Mouse (Mus musculus): ENCODE data around the gene Mmp9. TPM values are rescaled to one million over a fixed set of nuclear protein-coding genes. Genes with fewer than 3 reads are reported as not detected.
A peak's percentile ranks its signal among the peaks of the same experiment; 100 is the strongest.

Mmp9 gene
- polyA plus RNA-seq, 1 experiment = 1.8 TPM

GRCm38 (mm10) chr2:164986371-164987027 lies 45.9 kb downstream of the Mmp9 start:
- no peak; the same call in 1 of the 2 replicates for TF ChIP-seq CTCF (conservative IDR thresholded peaks at IDR 0.05; ENCODE audit: insufficient read depth, insufficient read length, low read depth, low read length)
- no peak for TF ChIP-seq POLR2A (IDR thresholded peaks at IDR 0.05; ENCODE audit: low read depth, low read length)
- 68% methylated on average over 14 of the region's 14 CpGs for WGBS
- H3K4me3 ChIP-seq (ENCODE audit: insufficient read depth, low read depth, low read length) = no peak overlapping the region
- no peaks in the 10 kb centered on the region for H3K27me3 ChIP-seq (replicated peaks; ENCODE audit: control insufficient read depth, insufficient read depth, low read length)
- DNase-seq = no peak
- H3K4me1 ChIP-seq (ENCODE audit: control insufficient read depth, insufficient read depth, low read length) = no peaks in the 10 kb centered on the region
- H3K36me3 ChIP-seq (ENCODE audit: control insufficient read depth, insufficient read depth, low read length) = no peaks in the 10 kb centered on the region
- no peak overlapping the region for H3K27ac ChIP-seq (ENCODE audit: insufficient read depth, low read depth, low read length)

- peak overlapping the region; percentile 19; the same call in 1 of the 2 replicates for H3K4me3 ChIP-seq (ENCODE audit: insufficient read depth, low read depth, low read length)
- WGBS = 58% methylated on average over 13 of the region's 13 CpGs
- TF ChIP-seq CTCF (conservative IDR thresholded peaks at IDR 0.05; ENCODE audit: insufficient read depth, insufficient read length, low read depth, low read length) (no peak), POLR2A (IDR thresholded peaks at IDR 0.05; ENCODE audit: low read depth, low read length) (no peak)
Measured at GRCm38 (mm10) chr2:164988777-164989176, 48.2 kb downstream of the Mmp9 start.

GRCm38 (mm10) chr2:164991111-164991510 lies 50.5 kb downstream of the Mmp9 start:
- Histone ChIP-seq H3K36me3 (ENCODE audit: control insufficient read depth, insufficient read depth, low read length) (no peaks in the 10 kb centered on the region), H3K4me3 (ENCODE audit: insufficient read depth, low read depth, low read length) (no peak overlapping the region), H3K27ac (ENCODE audit: insufficient read depth, low read depth, low read length) (no peak overlapping the region), H3K4me1 (ENCODE audit: control insufficient read depth, insufficient read depth, low read length) (no peaks in the 10 kb centered on the region), H3K27me3 (replicated peaks; ENCODE audit: control insufficient read depth, insufficient read depth, low read length) (no peaks in the 10 kb centered on the region)
- no peak for TF ChIP-seq CTCF (conservative IDR thresholded peaks at IDR 0.05; ENCODE audit: insufficient read depth, insufficient read length, low read depth, low read length)
- no peak for TF ChIP-seq POLR2A (IDR thresholded peaks at IDR 0.05; ENCODE audit: low read depth, low read length)
- WGBS = 70% methylated on average over 3 of the region's 3 CpGs
- DNase-seq = no peak

More at GRCm38 (mm10) chr2:164988777-164989176, 48.2 kb downstream of the Mmp9 start:
- Histone ChIP-seq H3K27ac (ENCODE audit: insufficient read depth, low read depth, low read length) (no peak overlapping the region), H3K27me3 (replicated peaks; ENCODE audit: control insufficient read depth, insufficient read depth, low read length) (no peaks in the 10 kb centered on the region), H3K4me1 (ENCODE audit: control insufficient read depth, insufficient read depth, low read length) (no peaks in the 10 kb centered on the region), H3K36me3 (ENCODE audit: control insufficient read depth, insufficient read depth, low read length) (no peaks in the 10 kb centered on the region)
- peak; percentile 45 for DNase-seq

GRCm38 (mm10) chr2:164991808-164992207 lies 51.2 kb downstream of the Mmp9 start:
- TF ChIP-seq CTCF (conservative IDR thresholded peaks at IDR 0.05; ENCODE audit: insufficient read depth, insufficient read length, low read depth, low read length) = no peak
- TF ChIP-seq POLR2A (IDR thresholded peaks at IDR 0.05; ENCODE audit: low read depth, low read length) = no peak
- Histone ChIP-seq H3K27me3 (replicated peaks; ENCODE audit: control insufficient read depth, insufficient read depth, low read length) (no peaks in the 10 kb centered on the region), H3K36me3 (ENCODE audit: control insufficient read depth, insufficient read depth, low read length) (no peaks in the 10 kb centered on the region), H3K4me3 (ENCODE audit: insufficient read depth, low read depth, low read length) (no peak overlapping the region), H3K27ac (ENCODE audit: insufficient read depth, low read depth, low read length) (no peak overlapping the region), H3K4me1 (ENCODE audit: control insufficient read depth, insufficient read depth, low read length) (no peaks in the 10 kb centered on the region)
- DNase-seq = peak; percentile 37
- 26% methylated on average over 10 of the region's 10 CpGs for WGBS

- no peaks in the 10 kb centered on the region for H3K27me3 ChIP-seq (replicated peaks; ENCODE audit: control insufficient read depth, insufficient read depth, low read length)
- no peak for TF ChIP-seq CTCF (conservative IDR thresholded peaks at IDR 0.05; ENCODE audit: insufficient read depth, insufficient read length, low read depth, low read length)
- TF ChIP-seq POLR2A (IDR thresholded peaks at IDR 0.05; ENCODE audit: low read depth, low read length) = no peak
- 89% methylated on average over 11 of the region's 11 CpGs for WGBS
Measured at GRCm38 (mm10) chr2:164994156-164994555, 53.6 kb downstream of the Mmp9 start.

GRCm38 (mm10) chr2:164994659-164995428 lies 54.3 kb downstream of the Mmp9 start:
- TF ChIP-seq POLR2A (IDR thresholded peaks at IDR 0.05; ENCODE audit: low read depth, low read length) (no peak), CTCF (conservative IDR thresholded peaks at IDR 0.05; ENCODE audit: insufficient read depth, insufficient read length, low read depth, low read length) (no peak)
- Histone ChIP-seq H3K4me1 (ENCODE audit: control insufficient read depth, insufficient read depth, low read length) (peaks cover 4% of the 10 kb centered on the region; the same call in 1 of the 2 replicates), H3K4me3 (ENCODE audit: insufficient read depth, low read depth, low read length) (no peak overlapping the region), H3K27ac (ENCODE audit: insufficient read depth, low read depth, low read length) (no peak overlapping the region), H3K36me3 (ENCODE audit: control insufficient read depth, insufficient read depth, low read length) (no peaks in the 10 kb centered on the region), H3K27me3 (replicated peaks; ENCODE audit: control insufficient read depth, insufficient read depth, low read length) (no peaks in the 10 kb centered on the region)
- no peak for DNase-seq
- WGBS = 57% methylated on average over 21 of the region's 21 CpGs

More at GRCm38 (mm10) chr2:164994156-164994555, 53.6 kb downstream of the Mmp9 start:
- no peak for DNase-seq
- no peak overlapping the region for H3K4me3 ChIP-seq (ENCODE audit: insufficient read depth, low read depth, low read length)
- no peak overlapping the region for H3K27ac ChIP-seq (ENCODE audit: insufficient read depth, low read depth, low read length)
- H3K36me3 ChIP-seq (ENCODE audit: control insufficient read depth, insufficient read depth, low read length) = no peaks in the 10 kb centered on the region
- peaks cover 4% of the 10 kb centered on the region; the same call in 1 of the 2 replicates for H3K4me1 ChIP-seq (ENCODE audit: control insufficient read depth, insufficient read depth, low read length)

- no peak for TF ChIP-seq CTCF (conservative IDR thresholded peaks at IDR 0.05; ENCODE audit: insufficient read depth, insufficient read length, low read depth, low read length)
- no peak for TF ChIP-seq POLR2A (IDR thresholded peaks at IDR 0.05; ENCODE audit: low read depth, low read length)
- Histone ChIP-seq H3K36me3 (ENCODE audit: control insufficient read depth, insufficient read depth, low read length) (no peaks in the 10 kb centered on the region), H3K4me3 (ENCODE audit: insufficient read depth, low read depth, low read length) (no peak overlapping the region), H3K4me1 (ENCODE audit: control insufficient read depth, insufficient read depth, low read length) (peaks cover 4% of the 10 kb centered on the region; the same call in 1 of the 2 replicates), H3K27ac (ENCODE audit: insufficient read depth, low read depth, low read length) (no peak overlapping the region), H3K27me3 (replicated peaks; ENCODE audit: control insufficient read depth, insufficient read depth, low read length) (no peaks in the 10 kb centered on the region)
- DNase-seq = no peak
- 67% methylated on average over 11 of the region's 11 CpGs for WGBS
Measured at GRCm38 (mm10) chr2:164995976-164996375, 55.4 kb downstream of the Mmp9 start.

Measured in kidney, adult 2 months (tissue).